In genomic region chr8:64422200-64422849, GRCm38 (mm10) we compare ENCODE assay signal across 16 mouse cellular contexts.
DNase-seq lines count a peak whose midpoint lies in the region; ATAC-seq and TF ChIP-seq lines count a peak whose summit lies in the region.
"Had no signal": no experiment of that assay in that cellular context is flagged by ENCODE, and none has a peak within 500 bp of the region (broad histone marks: within the 10 kb centered on the region; RNA-seq: fewer than 3 reads in every experiment).

No protein-coding gene starts in this region.

- TF ChIP-seq CTCF in forebrain, postnatal 0 days (IDR thresholded peaks at IDR 0.05; ENCODE audit: low read depth) = no peak

- H3K9me3 ChIP-seq in hindbrain, embryonic 11.5 days (ENCODE audit: control insufficient read depth, low read length) = no peaks in the 10 kb centered on the region
- no peaks in the 10 kb centered on the region for H3K9me3 ChIP-seq in hindbrain, embryonic 10.5 days
- H3K9me3 ChIP-seq in forebrain, postnatal 0 days (ENCODE audit: low read length) = no peaks in the 10 kb centered on the region
- no peaks in the 10 kb centered on the region for H3K9me3 ChIP-seq in midbrain, embryonic 14.5 days (ENCODE audit: control insufficient read depth, low read length)
- H3K9me3 ChIP-seq in liver, embryonic 11.5 days (ENCODE audit: control insufficient read depth, low read length) = no peaks in the 10 kb centered on the region
- H3K9me3 ChIP-seq: embryonic facial prominence, embryonic 15.5 days; heart, embryonic 12.5 days; liver, embryonic 13.5 days had no signal

- H3K9ac ChIP-seq in hindbrain, embryonic 11.5 days (ENCODE audit: low read depth, low read length) = no peak overlapping the region
- H3K9ac ChIP-seq in forebrain, postnatal 0 days = no peak overlapping the region
- H3K9ac ChIP-seq in midbrain, embryonic 14.5 days (replicated peaks; ENCODE audit: low read length) = no peak overlapping the region
- H3K9ac ChIP-seq in liver, embryonic 11.5 days (ENCODE audit: low read depth, low read length) = no peak overlapping the region
- H3K9ac ChIP-seq: embryonic facial prominence, embryonic 15.5 days; heart, embryonic 12.5 days; liver, embryonic 13.5 days had no signal

- ATAC-seq in hindbrain, embryonic 11.5 days (ENCODE audit: low FRiP score) = peak; percentile 69; the same call in 1 of the 2 replicates
- peak; percentile 61 for ATAC-seq in forebrain, postnatal 0 days
- peak; percentile 72 for ATAC-seq in midbrain, embryonic 14.5 days (ENCODE audit: low FRiP score, low TSS enrichment)
- ATAC-seq in liver, embryonic 11.5 days (replicated peaks; ENCODE audit: low FRiP score) = no peak
- ATAC-seq: Patski had no signal

- H3K27me3 ChIP-seq in hindbrain, embryonic 11.5 days (ENCODE audit: control insufficient read depth, insufficient read depth, low read length) = no peaks in the 10 kb centered on the region
- no peaks in the 10 kb centered on the region for H3K27me3 ChIP-seq in hindbrain, embryonic 10.5 days (ENCODE audit: insufficient read depth, poor library complexity, severe bottlenecking)
- H3K27me3 ChIP-seq in forebrain, postnatal 0 days (ENCODE audit: insufficient read depth, low read length) = no peaks in the 10 kb centered on the region
- H3K27me3 ChIP-seq in midbrain, embryonic 14.5 days (ENCODE audit: control insufficient read depth, insufficient read depth, low read length) = no peaks in the 10 kb centered on the region
- H3K27me3 ChIP-seq in liver, embryonic 11.5 days (replicated peaks; ENCODE audit: control insufficient read depth, insufficient read depth, low read length) = no peaks in the 10 kb centered on the region
- H3K27me3 ChIP-seq: embryonic facial prominence, embryonic 15.5 days; heart, embryonic 12.5 days; liver, embryonic 13.5 days; Patski had no signal

- H3K4me1 ChIP-seq in hindbrain, embryonic 11.5 days (replicated peaks; ENCODE audit: control insufficient read depth, insufficient read depth, low read length) = no peaks in the 10 kb centered on the region
- peaks cover 14% of the 10 kb centered on the region for H3K4me1 ChIP-seq in hindbrain, embryonic 10.5 days (replicated peaks)
- H3K4me1 ChIP-seq in forebrain, postnatal 0 days (ENCODE audit: insufficient read depth) = no peaks in the 10 kb centered on the region
- H3K4me1 ChIP-seq in midbrain, embryonic 14.5 days (ENCODE audit: control insufficient read depth, insufficient read depth, low read length) = peaks cover 6% of the 10 kb centered on the region
- H3K4me1 ChIP-seq in liver, embryonic 11.5 days (replicated peaks; ENCODE audit: control insufficient read depth, insufficient read depth, low read length) = no peaks in the 10 kb centered on the region
- H3K4me1 ChIP-seq: heart, embryonic 12.5 days; liver, embryonic 13.5 days had no signal

- no peak overlapping the region for H3K4me3 ChIP-seq in hindbrain, embryonic 11.5 days (ENCODE audit: low read depth, low read length)
- H3K4me3 ChIP-seq in hindbrain, embryonic 10.5 days = no peak overlapping the region
- H3K4me3 ChIP-seq in forebrain, postnatal 0 days (ENCODE audit: low read depth, low read length) = no peak overlapping the region
- H3K4me3 ChIP-seq in midbrain, embryonic 14.5 days (replicated peaks; ENCODE audit: low read depth, low read length) = no peak overlapping the region
- H3K4me3 ChIP-seq in liver, embryonic 11.5 days (ENCODE audit: low read depth, low read length) = no peak overlapping the region
- H3K4me3 ChIP-seq: embryonic facial prominence, embryonic 15.5 days; heart, embryonic 12.5 days; liver, embryonic 13.5 days had no signal

- no peak overlapping the region for H3K27ac ChIP-seq in hindbrain, embryonic 11.5 days (ENCODE audit: low read depth, low read length)
- H3K27ac ChIP-seq in hindbrain, embryonic 10.5 days = no peak overlapping the region
- no peak overlapping the region for H3K27ac ChIP-seq in forebrain, postnatal 0 days (ENCODE audit: low read depth, low read length)
- H3K27ac ChIP-seq in midbrain, embryonic 14.5 days (replicated peaks; ENCODE audit: low read depth, low read length) = no peak overlapping the region
- no peak overlapping the region for H3K27ac ChIP-seq in liver, embryonic 11.5 days (ENCODE audit: low read depth, low read length)
- H3K27ac ChIP-seq: embryonic facial prominence, embryonic 15.5 days; liver, embryonic 13.5 days had no signal

- H3K36me3 ChIP-seq in hindbrain, embryonic 11.5 days (ENCODE audit: control insufficient read depth, insufficient read depth, low read length) = no peaks in the 10 kb centered on the region
- H3K36me3 ChIP-seq in hindbrain, embryonic 10.5 days = no peaks in the 10 kb centered on the region
- no peaks in the 10 kb centered on the region for H3K36me3 ChIP-seq in forebrain, postnatal 0 days (ENCODE audit: insufficient read depth)
- H3K36me3 ChIP-seq in midbrain, embryonic 14.5 days (ENCODE audit: control insufficient read depth, insufficient read depth, low read length) = no peaks in the 10 kb centered on the region
- no peaks in the 10 kb centered on the region for H3K36me3 ChIP-seq in liver, embryonic 11.5 days (ENCODE audit: control insufficient read depth, insufficient read depth, low read length)
- H3K36me3 ChIP-seq: embryonic facial prominence, embryonic 15.5 days; heart, embryonic 12.5 days; liver, embryonic 13.5 days had no signal

- WGBS in hindbrain, embryonic 11.5 days = 32% methylated on average over 8 of the region's 8 CpGs
- 48% methylated on average over 8 of the region's 8 CpGs for WGBS in hindbrain, embryonic 10.5 days
- WGBS in forebrain, postnatal 0 days = 10% methylated on average over 8 of the region's 8 CpGs
- WGBS in midbrain, embryonic 14.5 days = 8% methylated on average over 8 of the region's 8 CpGs
- WGBS in liver, embryonic 11.5 days = 61% methylated on average over 8 of the region's 8 CpGs

- no peak overlapping the region for H3K4me2 ChIP-seq in hindbrain, embryonic 11.5 days (replicated peaks; ENCODE audit: low read depth, low read length)
- no peak overlapping the region for H3K4me2 ChIP-seq in forebrain, postnatal 0 days (ENCODE audit: low read depth)
- H3K4me2 ChIP-seq in midbrain, embryonic 14.5 days (ENCODE audit: low read length) = peak overlapping the region; percentile 15; the same call in 1 of the 2 replicates
- H3K4me2 ChIP-seq in liver, embryonic 11.5 days = no peak overlapping the region
- H3K4me2 ChIP-seq: embryonic facial prominence, embryonic 15.5 days; heart, embryonic 12.5 days; liver, embryonic 13.5 days had no signal

- peak; percentile 13 for DNase-seq in hindbrain, embryonic 11.5 days (ENCODE audit: low spot score)
- DNase-seq in hindbrain, embryonic 10.5 days (ENCODE audit: low spot score) = no peak
- DNase-seq in forebrain, postnatal 0 days = peak; percentile 50
- peak; percentile 67 for DNase-seq in midbrain, embryonic 14.5 days
- DNase-seq in retina, postnatal 1 day = peak; percentile 36
- DNase-seq in urinary bladder, postnatal 10 days (ENCODE audit: low spot score) = no peak
- DNase-seq in right cerebral cortex, postnatal 14 days = no peak
- DNase-seq in liver, embryonic 11.5 days (ENCODE audit: low spot score) = no peak
- DNase-seq: kidney, adult 8-10 months; kidney, postnatal 4 days; liver, embryonic 13.5 days; right cerebral cortex, adult 18-20 months; thymus, postnatal 14 days had no signal

Comparison
In these comparisons a context has a peak if more than half of its experiments do, and no peak if none do; other contexts are left out.
1. DNase-seq: peak in hindbrain, embryonic 11.5 days (single experiment), forebrain, postnatal 0 days (single experiment), midbrain, embryonic 14.5 days (single experiment) and retina, postnatal 1 day (single experiment); none in hindbrain, embryonic 10.5 days (single experiment), urinary bladder, postnatal 10 days (single experiment), right cerebral cortex, postnatal 14 days (single experiment) and liver, embryonic 11.5 days (single experiment).